In the genomic region with DNA sequence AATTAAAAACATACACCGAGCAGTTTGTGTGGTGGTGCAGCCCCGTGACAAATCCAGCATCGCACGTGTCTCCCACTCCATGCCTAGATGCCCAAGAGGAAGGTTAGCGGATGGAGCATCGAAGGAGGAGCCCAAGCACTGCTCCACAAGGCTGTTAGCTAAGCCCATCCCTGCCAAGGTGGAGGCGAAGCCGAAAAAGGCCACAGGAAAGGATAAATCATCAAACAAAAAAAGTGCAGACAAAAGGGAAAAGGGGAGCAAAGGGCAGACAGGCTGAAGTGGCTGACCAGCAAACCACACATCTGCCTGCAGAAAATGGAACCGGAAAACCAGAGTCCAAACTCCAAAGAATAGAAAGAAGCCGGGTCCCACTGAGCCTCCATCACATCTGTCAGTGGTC, we compare ENCODE assay signal across 26 mouse cellular contexts. TPM values are rescaled to one million over a fixed set of nuclear protein-coding genes. Genes with fewer than 3 reads are reported as not detected.
DNase-seq lines count a peak whose midpoint lies in the region; ATAC-seq and TF ChIP-seq lines count a peak whose summit lies in the region.
"Had no signal": no experiment of that assay in that cellular context is flagged by ENCODE, and none has a peak within 500 bp of the region (broad histone marks: within the 10 kb centered on the region; RNA-seq: fewer than 3 reads in every experiment).

No protein-coding gene starts in this region.

- WGBS in kidney, adult 2 months, result 32% methylated on average over 10 of the region's 10 CpGs
- WGBS in kidney, embryonic 14.5 days, result 57% methylated on average over 10 of the region's 10 CpGs

- no peak overlapping the region for H3K4me3 ChIP-seq in kidney, adult 2 months (ENCODE audit: insufficient read depth, low read depth, low read length)
- H3K4me3 ChIP-seq in kidney, embryonic 14.5 days (ENCODE audit: low read length), result no peak overlapping the region
- H3K4me3 ChIP-seq: embryonic facial prominence, embryonic 10.5 days; forebrain, embryonic 13.5 days; heart, adult 2 months; heart, embryonic 12.5 days; hindbrain, embryonic 10.5 days had no signal

- no peak for TF ChIP-seq POLR2A in kidney, adult 2 months (IDR thresholded peaks at IDR 0.05; ENCODE audit: low read depth, low read length)

- DNase-seq in kidney, adult 2 months, result peak; percentile 89
- DNase-seq in kidney, adult 8-10 months, result peak; percentile 68 to 72
- peak; percentile 55 for DNase-seq in kidney, postnatal 10 days
- peak; percentile 12 to 40 for DNase-seq in kidney, postnatal 4 days
- DNase-seq in thymus, postnatal 25 days, result no peak
- no peak for DNase-seq in cerebellum, postnatal 10 days
- DNase-seq in layer of hippocampus, adult 18-20 months (ENCODE audit: low spot score in 2 of 2), result no peak
- DNase-seq: adrenal gland, adult 2 months; adrenal gland, postnatal 25 days; B cell, adult 2 months; cerebellum, adult 18-20 months; cerebellum, adult 9-11 months; gastrocnemius, postnatal 36 days; heart, adult 2 months had no signal

- no peaks in the 10 kb centered on the region for H3K9me3 ChIP-seq in kidney, embryonic 14.5 days (ENCODE audit: control insufficient read depth, low read length)
- H3K9me3 ChIP-seq: embryonic facial prominence, embryonic 10.5 days; forebrain, embryonic 13.5 days; heart, embryonic 12.5 days; hindbrain, embryonic 10.5 days had no signal

- no peak overlapping the region for H3K9ac ChIP-seq in kidney, embryonic 14.5 days (ENCODE audit: low read depth, low read length)
- H3K9ac ChIP-seq: forebrain, embryonic 13.5 days; heart, embryonic 12.5 days; hindbrain, embryonic 14.5 days had no signal

- peaks cover 4% of the 10 kb centered on the region; the same call in 1 of the 2 replicates for H3K4me1 ChIP-seq in kidney, adult 2 months (ENCODE audit: control insufficient read depth, insufficient read depth, low read length)
- no peaks in the 10 kb centered on the region for H3K4me1 ChIP-seq in kidney, embryonic 14.5 days (ENCODE audit: control insufficient read depth, insufficient read depth, low read length)

- H3K27me3 ChIP-seq in kidney, adult 2 months (replicated peaks; ENCODE audit: control insufficient read depth, insufficient read depth, low read length), result no peaks in the 10 kb centered on the region
- H3K27me3 ChIP-seq in kidney, embryonic 14.5 days (ENCODE audit: control insufficient read depth, insufficient read depth, low read length), result no peaks in the 10 kb centered on the region
- H3K27me3 ChIP-seq: forebrain, embryonic 13.5 days; heart, embryonic 12.5 days had no signal

- no peak overlapping the region for H3K4me2 ChIP-seq in kidney, embryonic 14.5 days (replicated peaks; ENCODE audit: low read depth, low read length)
- H3K4me2 ChIP-seq: forebrain, embryonic 13.5 days; heart, embryonic 12.5 days; hindbrain, embryonic 14.5 days had no signal

- no peak for TF ChIP-seq CTCF in kidney, adult 2 months (conservative IDR thresholded peaks at IDR 0.05; ENCODE audit: insufficient read depth, insufficient read length, low read depth, low read length)

- ATAC-seq in kidney, embryonic 14.5 days (ENCODE audit: low FRiP score, low TSS enrichment), result no peak
- ATAC-seq: CD4-positive, CD25-positive, alpha-beta regulatory T cell, adult 4 months; forebrain, embryonic 13.5 days had no signal

- no peaks in the 10 kb centered on the region for H3K36me3 ChIP-seq in kidney, adult 2 months (ENCODE audit: control insufficient read depth, insufficient read depth, low read length)
- no peaks in the 10 kb centered on the region for H3K36me3 ChIP-seq in kidney, embryonic 14.5 days (ENCODE audit: control insufficient read depth, insufficient read depth, low read length)
- H3K36me3 ChIP-seq: embryonic facial prominence, embryonic 10.5 days; heart, embryonic 12.5 days; hindbrain, embryonic 10.5 days had no signal

- H3K27ac ChIP-seq in kidney, adult 2 months (ENCODE audit: insufficient read depth, low read depth, low read length), result no peak overlapping the region
- no peak overlapping the region for H3K27ac ChIP-seq in kidney, embryonic 14.5 days (ENCODE audit: low read depth, low read length)
- H3K27ac ChIP-seq: embryonic facial prominence, embryonic 10.5 days; forebrain, embryonic 13.5 days; heart, adult 2 months; hindbrain, embryonic 10.5 days; hindbrain, embryonic 14.5 days had no signal

RNA-seq across cellular contexts. Expression of gene Tpte, which starts 23.8 kb away (rescaled TPM):
- polyA plus RNA-seq in kidney, adult 2 months (2012; rRNA removed), result not detected in 2 replicates
- polyA plus RNA-seq in kidney, embryonic 14.5 days (2014; fragmentation: Nextera tagmentation; extraction: Ambion mirVana), result not detected in 2 replicates
- total RNA-seq in layer of hippocampus, adult 18-20 months (2021), result not detected
- total RNA-seq: adrenal gland, adult 2 months; adrenal gland, postnatal 25 days; gastrocnemius, adult 8-10 months; gastrocnemius, postnatal 36 days; heart, adult 2 months; heart, postnatal 25 days; MEL had no signal
- polyA plus RNA-seq: CD4-positive, CD25-positive, alpha-beta regulatory T cell, adult 4 months; embryonic facial prominence, embryonic 10.5 days; embryonic facial prominence, embryonic 14.5 days; forebrain, embryonic 13.5 days; heart, adult 2 months; heart, embryonic 12.5 days; heart, embryonic 16.5 days; hindbrain, embryonic 10.5 days; hindbrain, embryonic 14.5 days had no signal

Comparison
In these comparisons a context has a peak if more than half of its experiments do, and no peak if none do; other contexts are left out.
1. DNase-seq: peak in kidney, adult 2 months (single experiment), kidney, adult 8-10 months (2 of 2), kidney, postnatal 10 days (single experiment) and kidney, postnatal 4 days (2 of 2); none in thymus, postnatal 25 days (single experiment), cerebellum, postnatal 10 days (0 of 2) and layer of hippocampus, adult 18-20 months (0 of 2).